Mouse (Mus musculus) liver, adult 2 months (tissue): Measurements from ENCODE around the gene Babam2.

ENCODE experiments used
- CTCF ChIP-seq: fragments of 200-500 bp; IDR thresholded peaks from 2 replicates; pipeline ENCODE4 v1.5.1; 2011; ENCODE audit warnings: low read depth, low read length, control low read depth
- POLR2A ChIP-seq: fragments of 200-500 bp; IDR thresholded peaks from 2 replicates; pipeline ENCODE4 v1.6.1; 2011; ENCODE audit warnings: low read length, control low read depth; ENCODE audit not compliant: insufficient read depth; ENCODE audit errors: extremely low read depth

GRCm38 (mm10) chr5:31907959-31908358, 210.5 kb downstream of the Babam2 start:
- TF ChIP-seq CTCF = no peak
- no peak for TF ChIP-seq POLR2A
